Mouse (Mus musculus): ENCODE results near the gene Ceacam11. TPM values are rescaled to one million over a fixed set of nuclear protein-coding genes. Genes with fewer than 3 reads are reported as not detected.
"Not testable (repeated sequence)": the region's sequence is repeated elsewhere in the genome, so short reads cannot be mapped to it uniquely, and the experiment has no call there.

Gene Ceacam11
- not detected in 2 replicates for polyA plus RNA-seq (2015; fragmentation: Nextera tagmentation; extraction: Ambion mirVana)

DNA sequence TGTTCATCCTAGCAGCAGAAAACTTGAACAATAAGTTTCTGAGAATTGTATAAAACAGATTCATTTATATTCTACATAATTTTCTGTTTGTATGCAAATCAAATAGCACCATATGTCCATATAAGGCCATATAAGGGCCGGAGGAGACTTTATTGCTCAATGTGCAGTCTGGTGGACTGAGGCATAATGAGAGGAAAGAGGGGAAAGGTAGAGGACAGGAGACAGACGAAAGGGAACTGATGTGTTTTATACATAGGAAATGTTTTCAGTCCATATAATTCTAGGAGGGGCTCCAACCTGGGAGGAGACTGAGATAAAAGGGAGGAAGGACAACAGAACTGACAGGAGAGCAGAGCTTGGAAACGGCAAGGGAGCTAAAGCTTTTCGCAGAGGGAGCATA is at the start of gene Ceacam11:
Gene Ceacam11 (plus strand): TSS at position 301 of the 400 bp plus-strand sequence.
- H3K9ac ChIP-seq, result no peak within 1 kb of the TSS
- H3K27ac ChIP-seq, result no peak within 1 kb of the TSS
- H3K27me3 ChIP-seq, result no peaks in the 10 kb centered on the region
- WGBS, result 65% methylated on average over 4 of the region's 4 CpGs
- no peak within 1 kb of the TSS for H3K4me2 ChIP-seq
- no peak within 1 kb of the TSS for H3K4me3 ChIP-seq
- H3K4me1 ChIP-seq (replicated peaks), result no peaks in the 10 kb centered on the region
- H3K9me3 ChIP-seq (replicated peaks), result 0 out of 2 replicates have a peak, but pooled peaks cover 20% of the 10 kb centered on the region
- no peak for ATAC-seq (replicated peaks; ENCODE audit: insufficient number of reproducible peaks, insufficient read depth, low FRiP score, low read depth)
- no peaks in the 10 kb centered on the region for H3K36me3 ChIP-seq

DNA sequence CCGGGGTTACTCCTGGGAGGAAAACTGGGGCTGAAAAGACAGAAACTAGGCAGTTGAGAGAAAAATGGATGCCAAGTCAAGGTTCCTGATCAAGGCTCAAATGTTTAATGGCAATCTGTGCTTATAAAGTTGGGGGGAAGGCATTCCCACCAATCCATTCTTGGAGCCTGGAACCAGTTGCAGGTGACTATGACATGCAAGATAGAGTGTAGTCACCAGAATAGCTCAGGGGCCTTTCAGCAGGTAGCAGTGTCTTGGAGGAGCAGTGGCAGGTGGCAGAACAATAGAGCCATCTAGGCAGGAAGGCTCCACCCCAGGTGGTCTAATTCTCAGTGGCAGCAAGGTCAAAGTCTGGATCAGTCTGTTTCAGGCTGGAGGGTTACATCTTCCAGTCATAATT is 29.2 kb downstream of the Ceacam11 start:
- not testable (repeated sequence) for ATAC-seq (replicated peaks; ENCODE audit: insufficient number of reproducible peaks, insufficient read depth, low FRiP score, low read depth); H3K4me1 ChIP-seq (replicated peaks); H3K4me3 ChIP-seq; H3K9ac ChIP-seq; H3K27me3 ChIP-seq; H3K4me2 ChIP-seq; H3K27ac ChIP-seq; H3K36me3 ChIP-seq; H3K9me3 ChIP-seq (replicated peaks)
- WGBS, result 92% methylated on average over 1 of the region's 1 CpGs

DNA sequence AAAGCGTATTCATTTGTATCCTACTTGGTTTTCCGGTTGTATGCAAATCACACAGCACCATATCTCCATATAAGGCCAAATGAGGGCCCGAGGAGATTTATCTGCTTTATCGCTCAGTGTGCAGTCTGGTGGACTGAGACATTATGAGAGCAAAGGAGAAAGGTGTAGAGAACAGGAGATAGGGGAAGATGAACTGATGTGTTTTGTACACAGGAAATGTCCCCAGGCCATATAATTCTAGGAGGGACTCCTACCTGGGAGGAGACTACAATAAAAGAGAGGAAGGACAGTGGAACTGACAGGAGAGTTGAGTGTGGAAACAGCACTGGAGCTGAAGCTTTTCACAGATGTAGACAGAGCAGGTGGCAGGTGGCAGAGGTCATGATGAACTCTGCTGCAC is 37.7 kb downstream of the Ceacam11 start, which contains the start of gene Ceacam13:
Gene Ceacam13 (plus strand): TSS at position 301 of the 400 bp plus-strand sequence.
- Histone ChIP-seq H3K4me1 (replicated peaks) (no peaks in the 10 kb centered on the region), H3K4me3 (no peak within 1 kb of the TSS), H3K9me3 (replicated peaks) (peaks cover 14% of the 10 kb centered on the region; the same call in 1 of the 2 replicates), H3K36me3 (no peaks in the 10 kb centered on the region), H3K9ac (no peak within 1 kb of the TSS), H3K27ac (no peak within 1 kb of the TSS), H3K4me2 (no peak within 1 kb of the TSS), H3K27me3 (no peaks in the 10 kb centered on the region)
- ATAC-seq (replicated peaks; ENCODE audit: insufficient number of reproducible peaks, insufficient read depth, low FRiP score, low read depth), result no peak
- WGBS, result 61% methylated on average over 4 of the region's 4 CpGs

Small RNA genes lying within 50 kb of the gene (microRNA-seq; reads per million reads assigned to microRNA genes)
- gene Gm22414, result not detected

Other genes starting within 250 kb of the Ceacam11 start
- not detected in 2 replicates for gene Ceacam14, start 159.5 kb upstream of the Ceacam11 start, polyA plus RNA-seq (2015; fragmentation: Nextera tagmentation; extraction: Ambion mirVana)
- not detected in 2 replicates for gene Gm5155, start 100.4 kb upstream of the Ceacam11 start, polyA plus RNA-seq (2015; fragmentation: Nextera tagmentation; extraction: Ambion mirVana)
- not detected in 2 replicates for gene Ceacam13, start 37.8 kb downstream of the Ceacam11 start, polyA plus RNA-seq (2015; fragmentation: Nextera tagmentation; extraction: Ambion mirVana)
- gene Ceacam12, start 93.8 kb downstream of the Ceacam11 start, polyA plus RNA-seq (2015; fragmentation: Nextera tagmentation; extraction: Ambion mirVana), result not detected in 2 replicates
- gene Igfl3, start 204.4 kb downstream of the Ceacam11 start, polyA plus RNA-seq (2015; fragmentation: Nextera tagmentation; extraction: Ambion mirVana), result not detected in 2 replicates

All from heart, embryonic 15.5 days (tissue).